Mouse (Mus musculus) stomach, postnatal 0 days (tissue): ENCODE data around the gene Spta1.

Experiments used
- CTCF ChIP-seq: IDR thresholded peaks from 2 replicates; pipeline ENCODE4 v1.5.1; 2016; ENCODE audit warnings: antibody characterized with exemption, low read depth, mild to moderate bottlenecking, moderate library complexity
- EP300 ChIP-seq: optimal IDR thresholded peaks from 2 replicates; pipeline ENCODE3; 2016; ENCODE audit warnings: antibody characterized with exemption

- TF ChIP-seq CTCF (no peak), EP300 (no peak)
These were observed 72.0 kb downstream of the Spta1 start for GRCm38 (mm10) chr1:174244621-174245020.
